Mouse (Mus musculus): ENCODE results near the gene Ces2h. TPM values are rescaled to one million over a fixed set of nuclear protein-coding genes. Genes with fewer than 3 reads are reported as not detected.
"Not testable (repeated sequence)": the region's sequence is repeated elsewhere in the genome, so short reads cannot be mapped to it uniquely, and the experiment has no call there.

Ces2h gene
- polyA plus RNA-seq, 1 experiment from 2014 or later, result not detected

GRCm38 (mm10) chr8:105025050-105025449, 24.4 kb downstream of the Ces2h start:
- H3K36me3 ChIP-seq, result no peaks in the 10 kb centered on the region
- peak; percentile 27 for DNase-seq (ENCODE audit: low spot score)
- H3K9me3 ChIP-seq (replicated peaks), result no peaks in the 10 kb centered on the region
- H3K27me3 ChIP-seq (ENCODE audit: low read depth, poor library complexity, severe bottlenecking), result no peaks in the 10 kb centered on the region
- 67% methylated on average over 2 of the region's 2 CpGs for WGBS
- H3K4me3 ChIP-seq, result no peak overlapping the region
- no peaks in the 10 kb centered on the region for H3K4me1 ChIP-seq
- H3K27ac ChIP-seq, result no peak overlapping the region

GRCm38 (mm10) chr8:105043510-105043909, 42.9 kb downstream of the Ces2h start:
- no peaks in the 10 kb centered on the region for H3K9me3 ChIP-seq (replicated peaks)
- no peak overlapping the region for H3K27ac ChIP-seq
- no peaks in the 10 kb centered on the region for H3K4me1 ChIP-seq
- no peak overlapping the region for H3K4me3 ChIP-seq
- 47% methylated on average over 1 of the region's 1 CpGs for whole genome bisulfite sequencing
- DNase-seq (ENCODE audit: low spot score), result no peak
- H3K36me3 ChIP-seq, result no peaks in the 10 kb centered on the region
- no peaks in the 10 kb centered on the region for H3K27me3 ChIP-seq (ENCODE audit: low read depth, poor library complexity, severe bottlenecking)

DNA sequence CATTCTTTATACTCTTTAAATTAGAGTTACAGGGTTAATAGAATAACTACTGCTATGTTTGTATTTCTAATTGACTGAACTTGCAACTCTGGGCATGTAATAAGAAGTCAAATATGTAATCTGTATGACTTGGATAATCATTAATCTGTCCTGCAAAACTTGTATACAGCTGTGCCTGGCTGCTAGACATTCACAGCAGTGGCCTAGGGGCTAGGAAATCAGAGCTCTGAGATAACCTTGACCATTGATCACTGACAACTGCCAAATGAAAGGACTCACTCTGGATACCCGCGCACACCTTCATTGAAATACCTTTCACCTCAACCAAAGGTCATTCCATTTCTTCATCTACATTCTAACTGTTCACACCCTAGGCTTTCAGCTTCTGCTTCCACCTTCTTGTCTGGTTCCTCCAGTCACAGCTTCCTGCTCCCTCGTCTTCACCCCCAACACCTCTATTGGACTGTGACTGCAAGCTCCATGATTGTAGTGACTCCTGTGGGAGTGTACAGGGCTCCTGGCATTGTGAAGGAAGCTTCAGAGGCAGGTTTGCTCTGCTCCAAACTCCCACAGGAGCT, 45.3 kb downstream of the Ces2h start:
- WGBS, result 90% methylated on average over 3 of the region's 3 CpGs
- Histone ChIP-seq H3K9me3 (replicated peaks) (no peaks in the 10 kb centered on the region), H3K36me3 (no peaks in the 10 kb centered on the region), H3K27me3 (ENCODE audit: low read depth, poor library complexity, severe bottlenecking) (no peaks in the 10 kb centered on the region), H3K27ac (no peak overlapping the region), H3K4me1 (no peaks in the 10 kb centered on the region), H3K4me3 (no peak overlapping the region)
- no peak for DNase-seq (ENCODE audit: low spot score)

- Histone ChIP-seq H3K36me3 (no peaks in the 10 kb centered on the region), H3K4me3 (no peak within 1 kb of the TSS), H3K27ac (no peak within 1 kb of the TSS), H3K9me3 (replicated peaks) (no peaks in the 10 kb centered on the region), H3K27me3 (ENCODE audit: low read depth, poor library complexity, severe bottlenecking) (no peaks in the 10 kb centered on the region), H3K4me1 (no peaks in the 10 kb centered on the region)
- WGBS, result 76% methylated on average over 3 of the region's 3 CpGs
- DNase-seq (ENCODE audit: low spot score), result no peak
Observed at GRCm38 (mm10) chr8:105048371-105048854, 47.8 kb downstream of the Ces2h start, which contains the start of gene Ces3a. TSS of gene Ces3a (plus strand) at chr8:105048601.

GRCm38 (mm10) chr8:105056211-105056610, 55.6 kb downstream of the Ces2h start:
- H3K4me1 ChIP-seq, result no peaks in the 10 kb centered on the region
- no peaks in the 10 kb centered on the region for H3K36me3 ChIP-seq
- H3K4me3 ChIP-seq, result no peak overlapping the region
- no peak for DNase-seq (ENCODE audit: low spot score)
- no peaks in the 10 kb centered on the region for H3K9me3 ChIP-seq (replicated peaks)
- H3K27ac ChIP-seq, result no peak overlapping the region
- no peaks in the 10 kb centered on the region for H3K27me3 ChIP-seq (ENCODE audit: low read depth, poor library complexity, severe bottlenecking)
- WGBS, result 91% methylated on average over 4 of the region's 4 CpGs

GRCm38 (mm10) chr8:105060056-105060455, 59.4 kb downstream of the Ces2h start:
- Histone ChIP-seq H3K4me1 (no peaks in the 10 kb centered on the region), H3K27ac (no peak overlapping the region), H3K36me3 (no peaks in the 10 kb centered on the region), H3K9me3 (replicated peaks) (no peaks in the 10 kb centered on the region), H3K27me3 (ENCODE audit: low read depth, poor library complexity, severe bottlenecking) (no peaks in the 10 kb centered on the region), H3K4me3 (no peak overlapping the region)
- no peak for DNase-seq (ENCODE audit: low spot score)

DNA sequence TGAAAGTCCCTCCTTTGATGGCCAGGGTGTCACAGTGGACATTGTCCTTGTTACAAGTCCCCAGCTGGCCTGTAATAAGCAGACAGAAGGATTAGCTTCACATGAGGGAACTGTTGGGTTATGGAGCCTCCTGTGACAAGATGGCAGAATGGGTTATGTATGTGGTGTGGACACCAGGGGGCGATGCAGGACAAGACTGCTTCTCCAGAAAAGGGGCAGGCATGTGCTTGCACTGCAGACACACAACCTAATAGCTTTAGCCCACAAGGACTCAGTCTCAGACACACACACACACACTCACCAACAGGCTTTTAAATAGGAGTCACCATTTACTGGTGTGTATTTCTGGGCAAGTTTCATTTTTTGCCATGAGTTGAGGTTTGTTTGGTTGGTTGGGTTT, 66.1 kb downstream of the Ces2h start:
- peak; percentile 70 for DNase-seq (ENCODE audit: low spot score)
- H3K27me3 ChIP-seq (ENCODE audit: low read depth, poor library complexity, severe bottlenecking), result no peaks in the 10 kb centered on the region
- 6% methylated on average over 1 of the region's 1 CpGs for WGBS

GRCm38 (mm10) chr8:105067905-105068304, 67.3 kb downstream of the Ces2h start:
- not testable (repeated sequence) for DNase-seq (ENCODE audit: low spot score); H3K27ac ChIP-seq; H3K27me3 ChIP-seq (ENCODE audit: low read depth, poor library complexity, severe bottlenecking); H3K4me1 ChIP-seq; H3K36me3 ChIP-seq; H3K9me3 ChIP-seq (replicated peaks); H3K4me3 ChIP-seq
- WGBS, result 78% methylated on average over 7 of the region's 7 CpGs

More for the DNA sequence above, 66.1 kb downstream of the Ces2h start:
- Histone ChIP-seq H3K9me3 (replicated peaks) (no peaks in the 10 kb centered on the region), H3K4me1 (no peaks in the 10 kb centered on the region), H3K27ac (no peak overlapping the region), H3K4me3 (no peak overlapping the region), H3K36me3 (no peaks in the 10 kb centered on the region)

GRCm38 (mm10) chr8:105068971-105069370, 68.3 kb downstream of the Ces2h start:
- no peak overlapping the region for H3K4me3 ChIP-seq
- H3K27ac ChIP-seq, result no peak overlapping the region
- no peaks in the 10 kb centered on the region for H3K4me1 ChIP-seq
- H3K27me3 ChIP-seq (ENCODE audit: low read depth, poor library complexity, severe bottlenecking), result no peaks in the 10 kb centered on the region
- no peak for DNase-seq (ENCODE audit: low spot score)
- H3K36me3 ChIP-seq, result no peaks in the 10 kb centered on the region
- no peaks in the 10 kb centered on the region for H3K9me3 ChIP-seq (replicated peaks)

Other genes starting within 250 kb of the Ces2h start
- gene Ces2b, start 169.3 kb upstream of the Ces2h start, polyA plus RNA-seq (2016; fragmentation: Nextera tagmentation; extraction: Ambion mirVana), result 0.11 TPM in 1 of 2 replicates, not detected in the other
- not detected in 2 replicates for gene Ces2c, start 153.8 kb upstream of the Ces2h start, polyA plus RNA-seq (2016; fragmentation: Nextera tagmentation; extraction: Ambion mirVana)
- gene Ces2e, start 74.6 kb upstream of the Ces2h start, polyA plus RNA-seq (2016; fragmentation: Nextera tagmentation; extraction: Ambion mirVana), result not detected in 2 replicates
- gene Ces2f, start 53.5 kb upstream of the Ces2h start, polyA plus RNA-seq (2016; fragmentation: Nextera tagmentation; extraction: Ambion mirVana), result 0.09 TPM in 1 of 2 replicates, not detected in the other
- gene Ces2g, start 39.1 kb upstream of the Ces2h start, polyA plus RNA-seq (2016; fragmentation: Nextera tagmentation; extraction: Ambion mirVana), result not detected in 2 replicates
- not detected in 2 replicates for gene Ces3a, start 47.7 kb downstream of the Ces2h start, polyA plus RNA-seq (2016; fragmentation: Nextera tagmentation; extraction: Ambion mirVana)
- not detected in 2 replicates for gene Ces3b, start 82.9 kb downstream of the Ces2h start, polyA plus RNA-seq (2016; fragmentation: Nextera tagmentation; extraction: Ambion mirVana)
- gene Ces4a, start 130.9 kb downstream of the Ces2h start, polyA plus RNA-seq (2016; fragmentation: Nextera tagmentation; extraction: Ambion mirVana), result not detected in 2 replicates
- gene Cbfb, start 169.8 kb downstream of the Ces2h start, polyA plus RNA-seq (2016; fragmentation: Nextera tagmentation; extraction: Ambion mirVana), result 64.9 and 84.6 TPM in 2 replicates
- 25.4 and 26.6 TPM in 2 replicates for gene D230025D16Rik, start 224.3 kb downstream of the Ces2h start, polyA plus RNA-seq (2016; fragmentation: Nextera tagmentation; extraction: Ambion mirVana)

All from limb, embryonic 10.5 days (tissue).